Mouse (Mus musculus): ENCODE measurements around the gene Inpp4a.
A peak's percentile ranks its signal among the peaks of the same experiment; 100 is the strongest.

DNA sequence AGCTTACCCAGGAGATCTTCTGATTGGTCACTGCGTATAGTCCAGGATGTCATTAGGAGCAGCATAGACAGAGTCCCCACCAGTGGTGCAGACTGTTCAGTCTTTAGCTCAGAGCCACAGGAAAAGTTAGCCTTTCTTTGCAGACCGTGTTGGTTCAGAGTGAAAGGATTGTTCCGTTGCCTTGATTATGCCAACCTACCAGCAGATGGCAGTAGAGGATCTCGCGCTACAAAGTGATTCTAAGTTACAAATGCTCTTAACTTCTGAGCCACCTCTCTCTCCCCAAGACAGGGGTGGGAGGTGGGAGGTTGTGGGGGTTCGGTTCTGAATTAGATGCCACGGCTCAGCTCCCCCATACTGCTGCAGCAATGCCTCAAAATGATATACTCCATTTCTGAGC, 27.2 kb upstream of the Inpp4a start:
- no peak for TF ChIP-seq POLR2A (IDR thresholded peaks at IDR 0.05; ENCODE audit: low read depth, low read length)
- TF ChIP-seq E2F4 (IDR thresholded peaks at IDR 0.05; ENCODE audit: insufficient replicate concordance, low read depth, low read length), result no peak
- TF ChIP-seq EP300 (IDR thresholded peaks at IDR 0.05; ENCODE audit: low read length), result no peak
- TF ChIP-seq CTCF (conservative IDR thresholded peaks at IDR 0.05 in 1 of 2, IDR thresholded peaks at IDR 0.05 in 1 of 2; ENCODE audit: low read depth in 2 of 2, low read length in 2 of 2), result peak; percentile 94 to 97
- TF ChIP-seq RAD21 (IDR thresholded peaks at IDR 0.05; ENCODE audit: low read depth, low read length), result no peak; the same call in none of the 2 replicates
- no peak for TF ChIP-seq ZNF384 (IDR thresholded peaks at IDR 0.05; ENCODE audit: low read depth, low read length)
- TF ChIP-seq MEF2A (IDR thresholded peaks at IDR 0.05; ENCODE audit: borderline replicate concordance, low read depth, low read length), result no peak
- no peak for TF ChIP-seq GABPA (IDR thresholded peaks at IDR 0.05; ENCODE audit: insufficient replicate concordance, low read depth, low read length)
- no peak for TF ChIP-seq KAT2A (IDR thresholded peaks at IDR 0.05; ENCODE audit: insufficient replicate concordance, low read length)
